Mouse (Mus musculus): ENCODE data around the gene Stxbp6. TPM values are rescaled to one million over a fixed set of nuclear protein-coding genes. Genes with fewer than 3 reads are reported as not detected.

Gene Stxbp6
- polyA plus RNA-seq, 1 experiment from 2014 or later, result 19.5 TPM

DNA sequence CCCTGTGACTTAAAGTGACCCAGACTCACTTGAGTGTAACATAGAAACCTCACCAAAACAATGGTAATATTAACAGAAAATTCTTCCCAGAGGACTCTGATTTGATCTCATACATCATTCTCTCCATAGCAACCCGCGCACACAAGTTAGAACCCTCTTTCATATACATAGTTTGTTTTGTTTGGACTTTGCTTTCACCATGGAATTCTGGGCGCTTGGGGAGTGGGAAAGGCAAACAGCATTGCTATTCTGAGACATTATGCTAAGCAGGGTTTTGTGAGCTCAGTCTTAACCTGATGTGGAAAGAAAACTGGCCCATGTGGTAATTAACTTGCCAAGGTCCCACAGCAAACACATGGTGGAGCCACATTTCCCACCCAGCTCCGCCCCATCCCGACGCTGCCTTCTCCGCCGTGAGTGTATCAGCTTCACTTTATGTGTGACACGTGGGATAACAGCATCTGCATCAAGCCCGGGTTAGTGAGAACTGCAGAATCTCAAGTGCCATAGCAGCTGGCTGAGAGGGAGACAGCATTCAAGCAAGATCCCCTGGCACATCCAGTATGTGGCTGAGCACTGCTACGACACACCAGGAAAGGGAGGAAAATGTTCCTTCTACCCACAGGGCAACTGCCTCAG is 7.3 kb downstream of the Stxbp6 start:
- no peaks in the 10 kb centered on the region for H3K27me3 ChIP-seq (ENCODE audit: control insufficient read depth, insufficient read depth, low read length)
- no peaks in the 10 kb centered on the region for H3K9me3 ChIP-seq (ENCODE audit: control insufficient read depth, low read depth, low read length)
- H3K4me3 ChIP-seq (ENCODE audit: low read depth, low read length), result no peak overlapping the region
- H3K4me1 ChIP-seq (ENCODE audit: control insufficient read depth, insufficient read depth, low read length), result peaks cover 7% of the 10 kb centered on the region; the same call in 1 of the 2 replicates
- H3K4me2 ChIP-seq (replicated peaks; ENCODE audit: low read depth, low read length), result no peak overlapping the region; the same call in 1 of the 2 replicates
- H3K27ac ChIP-seq (ENCODE audit: low read length), result no peak overlapping the region; the same call in 1 of the 2 replicates
- no peaks in the 10 kb centered on the region for H3K36me3 ChIP-seq (ENCODE audit: control insufficient read depth, insufficient read depth, low read length)
- H3K9ac ChIP-seq (replicated peaks; ENCODE audit: low read depth, low read length), result no peak overlapping the region
- ATAC-seq (ENCODE audit: insufficient number of reproducible peaks, insufficient read depth, low FRiP score, low read depth), result 0 out of 2 replicates have a peak, but pooled peaks have one; percentile 20
- WGBS, result 22% methylated on average over 11 of the region's 11 CpGs

DNA sequence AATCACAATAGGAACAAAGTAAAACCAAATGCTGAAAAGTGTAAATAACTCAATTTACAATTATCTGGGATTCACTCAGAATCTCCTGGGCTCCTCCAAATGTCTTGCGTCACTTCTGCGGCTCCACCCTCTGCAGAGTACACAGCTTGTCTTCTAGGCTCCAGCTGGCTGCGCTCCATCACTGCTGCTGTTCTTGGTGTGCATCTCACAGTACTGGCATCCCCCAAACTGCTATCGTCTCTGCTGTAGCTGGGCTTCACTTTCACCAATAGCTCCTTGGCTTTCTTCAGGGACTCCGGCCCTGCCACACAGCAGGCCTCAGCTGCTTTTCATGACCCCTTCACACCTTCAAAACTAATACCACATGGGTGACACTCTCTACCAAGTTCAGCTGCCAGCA is 10.9 kb downstream of the Stxbp6 start:
- Histone ChIP-seq H3K4me2 (replicated peaks; ENCODE audit: low read depth, low read length) (no peak overlapping the region), H3K9ac (replicated peaks; ENCODE audit: low read depth, low read length) (no peak overlapping the region), H3K9me3 (ENCODE audit: control insufficient read depth, low read depth, low read length) (no peaks in the 10 kb centered on the region), H3K36me3 (ENCODE audit: control insufficient read depth, insufficient read depth, low read length) (no peaks in the 10 kb centered on the region), H3K4me1 (ENCODE audit: control insufficient read depth, insufficient read depth, low read length) (peaks cover 16% of the 10 kb centered on the region), H3K4me3 (ENCODE audit: low read depth, low read length) (no peak overlapping the region), H3K27ac (ENCODE audit: low read length) (no peak overlapping the region), H3K27me3 (ENCODE audit: control insufficient read depth, insufficient read depth, low read length) (no peaks in the 10 kb centered on the region)
- 78% methylated on average over 5 of the region's 5 CpGs for WGBS
- no peak for ATAC-seq (ENCODE audit: insufficient number of reproducible peaks, insufficient read depth, low FRiP score, low read depth)

DNA sequence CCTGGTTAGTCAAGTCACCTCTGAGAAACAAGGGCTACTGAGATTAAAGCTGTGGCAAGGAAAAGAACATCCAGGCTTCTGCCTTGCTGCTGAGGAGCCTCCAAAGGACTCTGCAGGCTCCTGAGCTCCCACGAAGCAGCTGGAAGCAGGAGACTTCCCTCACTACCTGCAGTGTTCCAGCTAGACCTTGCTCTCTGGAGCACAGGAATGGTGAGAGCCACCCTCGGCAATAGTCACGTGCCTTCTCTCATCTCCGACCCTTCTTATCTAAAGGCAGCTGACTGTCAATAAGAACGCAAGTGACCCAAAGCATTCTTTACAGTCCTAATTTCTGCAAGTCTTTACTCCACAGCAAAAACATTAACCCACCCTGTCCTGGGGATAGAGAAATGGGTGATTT is 13.2 kb downstream of the Stxbp6 start:
- no peak overlapping the region for H3K4me2 ChIP-seq (replicated peaks; ENCODE audit: low read depth, low read length)
- 36% methylated on average over 5 of the region's 5 CpGs for WGBS
- H3K27ac ChIP-seq (ENCODE audit: low read length), result no peak overlapping the region
- no peak overlapping the region for H3K4me3 ChIP-seq (ENCODE audit: low read depth, low read length)
- no peaks in the 10 kb centered on the region for H3K9me3 ChIP-seq (ENCODE audit: control insufficient read depth, low read depth, low read length)
- no peaks in the 10 kb centered on the region for H3K27me3 ChIP-seq (ENCODE audit: control insufficient read depth, insufficient read depth, low read length)
- H3K9ac ChIP-seq (replicated peaks; ENCODE audit: low read depth, low read length), result no peak overlapping the region
- ATAC-seq (ENCODE audit: insufficient number of reproducible peaks, insufficient read depth, low FRiP score, low read depth), result no peak
- peaks cover 8% of the 10 kb centered on the region for H3K4me1 ChIP-seq (ENCODE audit: control insufficient read depth, insufficient read depth, low read length)
- no peaks in the 10 kb centered on the region for H3K36me3 ChIP-seq (ENCODE audit: control insufficient read depth, insufficient read depth, low read length)

DNA sequence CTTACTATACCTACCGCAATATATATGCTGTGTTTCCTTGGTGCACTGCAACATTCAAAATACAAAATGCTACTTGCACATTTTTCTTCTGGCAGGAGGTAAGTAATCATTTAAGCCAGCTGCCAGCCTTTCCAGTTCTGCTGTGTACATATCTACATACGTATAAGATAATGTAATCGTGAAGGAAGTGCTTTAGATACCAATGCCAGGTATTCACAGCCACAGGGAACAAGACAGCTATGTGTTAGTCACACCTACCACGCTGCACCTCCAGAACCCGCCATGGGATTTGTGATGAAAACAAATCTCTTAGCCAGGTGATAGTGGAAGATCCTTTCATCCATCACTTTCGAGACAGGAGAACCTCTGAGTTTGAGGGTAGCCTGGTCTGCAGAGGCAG is 13.7 kb downstream of the Stxbp6 start:
- ATAC-seq (ENCODE audit: insufficient number of reproducible peaks, insufficient read depth, low FRiP score, low read depth), result peak; percentile 71; the same call in 1 of the 2 replicates
- H3K9ac ChIP-seq (replicated peaks; ENCODE audit: low read depth, low read length), result no peak overlapping the region
- H3K4me3 ChIP-seq (ENCODE audit: low read depth, low read length), result no peak overlapping the region
- WGBS, result 57% methylated on average over 6 of the region's 6 CpGs
- H3K9me3 ChIP-seq (ENCODE audit: control insufficient read depth, low read depth, low read length), result no peaks in the 10 kb centered on the region
- H3K4me2 ChIP-seq (replicated peaks; ENCODE audit: low read depth, low read length), result no peak overlapping the region
- H3K4me1 ChIP-seq (ENCODE audit: control insufficient read depth, insufficient read depth, low read length), result peaks cover 8% of the 10 kb centered on the region
- H3K36me3 ChIP-seq (ENCODE audit: control insufficient read depth, insufficient read depth, low read length), result no peaks in the 10 kb centered on the region
- no peak overlapping the region for H3K27ac ChIP-seq (ENCODE audit: low read length)
- H3K27me3 ChIP-seq (ENCODE audit: control insufficient read depth, insufficient read depth, low read length), result no peaks in the 10 kb centered on the region

DNA sequence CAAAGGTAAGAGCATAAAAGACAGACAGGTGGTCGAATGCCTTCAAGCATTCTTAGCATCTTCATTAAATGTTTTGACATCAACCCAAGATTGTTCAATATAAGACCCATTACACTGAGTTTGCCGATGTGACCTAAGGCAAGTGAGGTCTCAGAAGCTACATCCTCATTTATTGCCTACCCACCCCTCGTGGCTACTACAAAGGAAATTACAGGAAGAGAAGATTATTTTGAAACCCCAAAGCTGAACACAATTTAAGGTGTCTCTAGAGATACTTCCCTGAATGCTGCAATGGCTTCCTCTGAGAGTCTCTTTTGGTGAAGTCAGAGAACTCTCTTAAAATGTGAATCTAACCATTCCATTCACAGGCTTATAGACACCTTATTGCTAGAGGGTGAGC is 16.5 kb downstream of the Stxbp6 start:
- 84% methylated on average over 3 of the region's 3 CpGs for WGBS
- no peaks in the 10 kb centered on the region for H3K9me3 ChIP-seq (ENCODE audit: control insufficient read depth, low read depth, low read length)
- H3K36me3 ChIP-seq (ENCODE audit: control insufficient read depth, insufficient read depth, low read length), result no peaks in the 10 kb centered on the region
- no peak overlapping the region for H3K4me2 ChIP-seq (replicated peaks; ENCODE audit: low read depth, low read length)
- ATAC-seq (ENCODE audit: insufficient number of reproducible peaks, insufficient read depth, low FRiP score, low read depth), result no peak
- H3K27ac ChIP-seq (ENCODE audit: low read length), result no peak overlapping the region
- no peak overlapping the region for H3K9ac ChIP-seq (replicated peaks; ENCODE audit: low read depth, low read length)
- no peaks in the 10 kb centered on the region for H3K27me3 ChIP-seq (ENCODE audit: control insufficient read depth, insufficient read depth, low read length)
- H3K4me3 ChIP-seq (ENCODE audit: low read depth, low read length), result no peak overlapping the region
- H3K4me1 ChIP-seq (ENCODE audit: control insufficient read depth, insufficient read depth, low read length), result peaks cover 8% of the 10 kb centered on the region

DNA sequence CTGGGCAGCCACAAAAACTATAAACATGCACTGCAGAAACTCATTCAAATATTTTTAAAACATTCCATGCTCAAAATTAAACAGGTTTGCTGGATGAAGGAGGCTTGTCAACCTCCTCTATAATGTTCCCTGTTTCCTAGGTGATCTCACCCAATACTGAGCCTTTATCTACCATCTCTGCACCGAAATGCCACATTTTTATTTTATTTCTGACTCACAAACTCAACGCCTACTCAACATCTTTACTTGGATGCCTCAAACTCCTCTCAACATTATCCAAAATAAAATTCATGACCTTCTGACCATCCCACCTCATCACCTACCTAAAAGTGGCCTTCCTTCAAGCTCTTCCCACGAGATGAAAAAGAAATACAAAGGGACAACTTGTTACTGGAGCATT is 18.1 kb downstream of the Stxbp6 start:
- Histone ChIP-seq H3K9ac (replicated peaks; ENCODE audit: low read depth, low read length) (no peak overlapping the region), H3K27ac (ENCODE audit: low read length) (no peak overlapping the region), H3K27me3 (ENCODE audit: control insufficient read depth, insufficient read depth, low read length) (no peaks in the 10 kb centered on the region), H3K4me1 (ENCODE audit: control insufficient read depth, insufficient read depth, low read length) (peaks cover 5% of the 10 kb centered on the region), H3K4me2 (replicated peaks; ENCODE audit: low read depth, low read length) (no peak overlapping the region), H3K36me3 (ENCODE audit: control insufficient read depth, insufficient read depth, low read length) (no peaks in the 10 kb centered on the region), H3K9me3 (ENCODE audit: control insufficient read depth, low read depth, low read length) (no peaks in the 10 kb centered on the region), H3K4me3 (ENCODE audit: low read depth, low read length) (no peak overlapping the region)
- no peak for ATAC-seq (ENCODE audit: insufficient number of reproducible peaks, insufficient read depth, low FRiP score, low read depth)
- WGBS, result 88% methylated on average over 3 of the region's 3 CpGs

DNA sequence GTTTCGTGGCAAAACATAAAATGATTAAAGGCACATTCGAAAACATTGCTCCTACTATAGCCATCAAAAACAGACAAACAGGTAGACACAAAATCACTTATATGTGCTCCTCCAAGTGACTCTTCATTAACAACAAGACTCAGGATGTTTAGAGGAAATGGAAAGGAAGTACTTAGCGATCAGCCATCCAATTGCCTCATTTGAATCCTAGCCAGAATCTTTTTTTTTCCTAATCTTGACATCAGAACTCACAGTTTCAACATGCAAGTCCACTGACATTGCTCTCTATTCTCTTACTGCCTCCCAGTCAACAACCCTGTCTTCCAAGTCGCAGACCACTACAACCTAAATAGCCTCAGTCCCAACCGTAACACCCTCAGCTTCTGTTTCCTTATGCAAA is 21.2 kb downstream of the Stxbp6 start:
- no peaks in the 10 kb centered on the region for H3K36me3 ChIP-seq (ENCODE audit: control insufficient read depth, insufficient read depth, low read length)
- no peak overlapping the region for H3K9ac ChIP-seq (replicated peaks; ENCODE audit: low read depth, low read length)
- H3K4me3 ChIP-seq (ENCODE audit: low read depth, low read length), result no peak overlapping the region
- WGBS, result 88% methylated on average over 5 of the region's 5 CpGs
- no peaks in the 10 kb centered on the region; the same call in 1 of the 2 replicates for H3K4me1 ChIP-seq (ENCODE audit: control insufficient read depth, insufficient read depth, low read length)
- no peaks in the 10 kb centered on the region for H3K9me3 ChIP-seq (ENCODE audit: control insufficient read depth, low read depth, low read length)
- ATAC-seq (ENCODE audit: insufficient number of reproducible peaks, insufficient read depth, low FRiP score, low read depth), result no peak
- no peak overlapping the region for H3K27ac ChIP-seq (ENCODE audit: low read length)
- H3K27me3 ChIP-seq (ENCODE audit: control insufficient read depth, insufficient read depth, low read length), result no peaks in the 10 kb centered on the region
- no peak overlapping the region for H3K4me2 ChIP-seq (replicated peaks; ENCODE audit: low read depth, low read length)

DNA sequence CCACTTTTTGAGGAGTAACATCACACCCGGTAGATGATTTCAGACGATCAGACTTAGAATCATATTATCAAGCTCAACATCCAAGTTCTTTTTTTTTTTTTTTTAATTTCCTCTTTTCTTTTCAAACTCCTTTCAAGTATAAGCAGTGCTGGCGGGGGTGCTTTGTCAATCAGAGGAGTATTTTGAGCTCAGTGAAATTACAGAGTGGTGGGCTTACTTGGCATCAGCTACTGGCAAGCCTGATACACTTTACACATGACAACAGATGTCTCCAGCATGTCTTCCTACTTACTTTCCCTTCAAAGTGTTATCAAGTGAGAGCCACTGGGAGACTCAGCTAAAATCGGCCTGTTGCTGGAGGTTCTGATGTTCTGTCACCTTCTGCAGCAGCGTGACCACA is 21.6 kb downstream of the Stxbp6 start:
- H3K4me2 ChIP-seq (replicated peaks; ENCODE audit: low read depth, low read length), result no peak overlapping the region
- H3K4me1 ChIP-seq (ENCODE audit: control insufficient read depth, insufficient read depth, low read length), result no peaks in the 10 kb centered on the region; the same call in 1 of the 2 replicates
- no peaks in the 10 kb centered on the region for H3K27me3 ChIP-seq (ENCODE audit: control insufficient read depth, insufficient read depth, low read length)
- H3K9ac ChIP-seq (replicated peaks; ENCODE audit: low read depth, low read length), result no peak overlapping the region
- WGBS, result 84% methylated on average over 5 of the region's 5 CpGs
- no peak overlapping the region for H3K27ac ChIP-seq (ENCODE audit: low read length)
- no peak for ATAC-seq (ENCODE audit: insufficient number of reproducible peaks, insufficient read depth, low FRiP score, low read depth)
- no peak overlapping the region for H3K4me3 ChIP-seq (ENCODE audit: low read depth, low read length)
- no peaks in the 10 kb centered on the region for H3K36me3 ChIP-seq (ENCODE audit: control insufficient read depth, insufficient read depth, low read length)
- H3K9me3 ChIP-seq (ENCODE audit: control insufficient read depth, low read depth, low read length), result no peaks in the 10 kb centered on the region

DNA sequence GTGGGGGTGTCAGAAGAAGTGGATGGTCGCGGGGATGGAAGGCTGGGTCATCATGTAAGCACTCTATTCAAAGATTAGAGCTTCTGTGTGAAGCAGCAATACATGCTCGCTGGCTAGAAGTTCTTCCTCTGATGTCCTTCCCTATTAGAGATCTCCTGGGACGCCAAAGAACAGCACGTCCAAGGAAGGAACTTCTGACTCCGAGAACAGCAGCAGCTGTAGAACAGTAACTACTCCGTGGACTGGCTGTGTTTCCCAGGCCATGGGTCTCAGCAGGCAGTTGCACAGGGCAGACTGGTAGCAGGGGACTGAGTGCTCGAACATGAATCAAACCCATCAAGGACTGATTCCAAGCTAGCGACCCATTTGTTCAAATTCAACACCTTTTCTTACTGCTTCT is 24.6 kb downstream of the Stxbp6 start:
- no peak overlapping the region for H3K4me3 ChIP-seq (ENCODE audit: low read depth, low read length)
- no peak for ATAC-seq (ENCODE audit: insufficient number of reproducible peaks, insufficient read depth, low FRiP score, low read depth)

More for the DNA sequence above, 24.6 kb downstream of the Stxbp6 start:
- Histone ChIP-seq H3K27ac (ENCODE audit: low read length) (no peak overlapping the region), H3K4me2 (replicated peaks; ENCODE audit: low read depth, low read length) (no peak overlapping the region), H3K4me1 (ENCODE audit: control insufficient read depth, insufficient read depth, low read length) (no peaks in the 10 kb centered on the region; the same call in 1 of the 2 replicates), H3K36me3 (ENCODE audit: control insufficient read depth, insufficient read depth, low read length) (no peaks in the 10 kb centered on the region), H3K9ac (replicated peaks; ENCODE audit: low read depth, low read length) (no peak overlapping the region), H3K9me3 (ENCODE audit: control insufficient read depth, low read depth, low read length) (no peaks in the 10 kb centered on the region), H3K27me3 (ENCODE audit: control insufficient read depth, insufficient read depth, low read length) (no peaks in the 10 kb centered on the region)
- WGBS, result 80% methylated on average over 9 of the region's 9 CpGs

Measured in stomach, embryonic 14.5 days (tissue).